Mouse (Mus musculus): ENCODE data around the gene Arrdc3. TPM values are rescaled to one million over a fixed set of nuclear protein-coding genes. Genes with fewer than 3 reads are reported as not detected.

Gene Arrdc3
- 8.1 and 9.1 TPM in 2 replicates for polyA plus RNA-seq (2012; rRNA removed)

GRCm38 (mm10) chr13:80883190-80883589, at the start of gene Arrdc3:
Gene Arrdc3, plus strand, starts transcription at chr13:80883384.
- H3K4me1 ChIP-seq (ENCODE audit: control insufficient read depth, insufficient read depth, insufficient read length, low read length), result peaks cover 2% of the 10 kb centered on the region
- H3K36me3 ChIP-seq (ENCODE audit: control insufficient read depth, insufficient read depth, low read length), result peaks cover 4% of the 10 kb centered on the region; the same call in 1 of the 2 replicates
- under 1% methylated on average over 29 of the region's 31 CpGs for WGBS
- peak within 1 kb of the TSS; percentile 98 for H3K27ac ChIP-seq (ENCODE audit: insufficient read depth, low read depth, low read length)
- TF ChIP-seq POLR2A (IDR thresholded peaks at IDR 0.05; ENCODE audit: low read depth, low read length) (peak; percentile 99), CTCF (IDR thresholded peaks at IDR 0.05; ENCODE audit: extremely low read depth, insufficient read length, insufficient replicate concordance, low read depth, low read length) (no peak)
- H3K27me3 ChIP-seq (ENCODE audit: control insufficient read depth, insufficient read depth, low read length), result no peaks in the 10 kb centered on the region
- peak within 1 kb of the TSS; percentile 63 for H3K4me3 ChIP-seq (ENCODE audit: low read depth, low read length)

GRCm38 (mm10) chr13:80862215-80862614, 21.0 kb upstream of the Arrdc3 start:
- Histone ChIP-seq H3K27ac (ENCODE audit: insufficient read depth, low read depth, low read length) (no peak overlapping the region), H3K36me3 (ENCODE audit: control insufficient read depth, insufficient read depth, low read length) (no peaks in the 10 kb centered on the region), H3K27me3 (ENCODE audit: control insufficient read depth, insufficient read depth, low read length) (no peaks in the 10 kb centered on the region), H3K4me1 (ENCODE audit: control insufficient read depth, insufficient read depth, insufficient read length, low read length) (no peaks in the 10 kb centered on the region), H3K4me3 (ENCODE audit: low read depth, low read length) (no peak overlapping the region)
- 9% methylated on average over 5 of the region's 5 CpGs for WGBS
- TF ChIP-seq CTCF (IDR thresholded peaks at IDR 0.05; ENCODE audit: extremely low read depth, insufficient read length, insufficient replicate concordance, low read depth, low read length), result peak; percentile 82; the same call in 1 of the 2 replicates
- TF ChIP-seq POLR2A (IDR thresholded peaks at IDR 0.05; ENCODE audit: low read depth, low read length), result no peak

GRCm38 (mm10) chr13:80864195-80864594, 19.0 kb upstream of the Arrdc3 start:
- no peak for TF ChIP-seq POLR2A (IDR thresholded peaks at IDR 0.05; ENCODE audit: low read depth, low read length)
- no peak for TF ChIP-seq CTCF (IDR thresholded peaks at IDR 0.05; ENCODE audit: extremely low read depth, insufficient read length, insufficient replicate concordance, low read depth, low read length)
- H3K4me1 ChIP-seq (ENCODE audit: control insufficient read depth, insufficient read depth, insufficient read length, low read length), result no peaks in the 10 kb centered on the region
- 73% methylated on average over 3 of the region's 3 CpGs for WGBS
- H3K4me3 ChIP-seq (ENCODE audit: low read depth, low read length), result no peak overlapping the region
- no peaks in the 10 kb centered on the region for H3K27me3 ChIP-seq (ENCODE audit: control insufficient read depth, insufficient read depth, low read length)
- no peak overlapping the region for H3K27ac ChIP-seq (ENCODE audit: insufficient read depth, low read depth, low read length)
- H3K36me3 ChIP-seq (ENCODE audit: control insufficient read depth, insufficient read depth, low read length), result no peaks in the 10 kb centered on the region

GRCm38 (mm10) chr13:80875126-80875525, 8.1 kb upstream of the Arrdc3 start:
- TF ChIP-seq CTCF (IDR thresholded peaks at IDR 0.05; ENCODE audit: extremely low read depth, insufficient read length, insufficient replicate concordance, low read depth, low read length) (no peak), POLR2A (IDR thresholded peaks at IDR 0.05; ENCODE audit: low read depth, low read length) (no peak)
- Histone ChIP-seq H3K4me3 (ENCODE audit: low read depth, low read length) (no peak overlapping the region), H3K27me3 (ENCODE audit: control insufficient read depth, insufficient read depth, low read length) (no peaks in the 10 kb centered on the region), H3K27ac (ENCODE audit: insufficient read depth, low read depth, low read length) (no peak overlapping the region), H3K4me1 (ENCODE audit: control insufficient read depth, insufficient read depth, insufficient read length, low read length) (no peaks in the 10 kb centered on the region), H3K36me3 (ENCODE audit: control insufficient read depth, insufficient read depth, low read length) (no peaks in the 10 kb centered on the region)
- 89% methylated on average over 5 of the region's 5 CpGs for WGBS

- Histone ChIP-seq H3K27me3 (ENCODE audit: control insufficient read depth, insufficient read depth, low read length) (no peaks in the 10 kb centered on the region), H3K27ac (ENCODE audit: insufficient read depth, low read depth, low read length) (no peak overlapping the region), H3K4me1 (ENCODE audit: control insufficient read depth, insufficient read depth, insufficient read length, low read length) (peaks cover 2% of the 10 kb centered on the region; the same call in 1 of the 2 replicates), H3K36me3 (ENCODE audit: control insufficient read depth, insufficient read depth, low read length) (no peaks in the 10 kb centered on the region), H3K4me3 (ENCODE audit: low read depth, low read length) (no peak overlapping the region)
- no peak for TF ChIP-seq CTCF (IDR thresholded peaks at IDR 0.05; ENCODE audit: extremely low read depth, insufficient read length, insufficient replicate concordance, low read depth, low read length)
- TF ChIP-seq POLR2A (IDR thresholded peaks at IDR 0.05; ENCODE audit: low read depth, low read length), result no peak
- WGBS, result 84% methylated on average over 4 of the region's 4 CpGs
Measured at GRCm38 (mm10) chr13:80880756-80881155, 2.4 kb upstream of the Arrdc3 start.

- Histone ChIP-seq H3K36me3 (ENCODE audit: control insufficient read depth, insufficient read depth, low read length) (no peaks in the 10 kb centered on the region), H3K27ac (ENCODE audit: insufficient read depth, low read depth, low read length) (no peak overlapping the region), H3K4me1 (ENCODE audit: control insufficient read depth, insufficient read depth, insufficient read length, low read length) (peaks cover 2% of the 10 kb centered on the region), H3K4me3 (ENCODE audit: low read depth, low read length) (no peak overlapping the region), H3K27me3 (ENCODE audit: control insufficient read depth, insufficient read depth, low read length) (no peaks in the 10 kb centered on the region)
- WGBS, result 15% methylated on average over 6 of the region's 6 CpGs
- TF ChIP-seq CTCF (IDR thresholded peaks at IDR 0.05; ENCODE audit: extremely low read depth, insufficient read length, insufficient replicate concordance, low read depth, low read length), result no peak
- no peak for TF ChIP-seq POLR2A (IDR thresholded peaks at IDR 0.05; ENCODE audit: low read depth, low read length)
Measured at GRCm38 (mm10) chr13:80881722-80882500, 1.3 kb upstream of the Arrdc3 start.

GRCm38 (mm10) chr13:80882716-80883135, 458 bp upstream of the Arrdc3 start:
- H3K27me3 ChIP-seq (ENCODE audit: control insufficient read depth, insufficient read depth, low read length), result no peaks in the 10 kb centered on the region
- WGBS, result 0% methylated on average over 23 of the region's 23 CpGs
- H3K36me3 ChIP-seq (ENCODE audit: control insufficient read depth, insufficient read depth, low read length), result no peaks in the 10 kb centered on the region
- TF ChIP-seq CTCF (IDR thresholded peaks at IDR 0.05; ENCODE audit: extremely low read depth, insufficient read length, insufficient replicate concordance, low read depth, low read length), result no peak
- peak overlapping the region; percentile 63 for H3K4me3 ChIP-seq (ENCODE audit: low read depth, low read length)
- peaks cover 2% of the 10 kb centered on the region for H3K4me1 ChIP-seq (ENCODE audit: control insufficient read depth, insufficient read depth, insufficient read length, low read length)
- H3K27ac ChIP-seq (ENCODE audit: insufficient read depth, low read depth, low read length), result peak overlapping the region; percentile 94

All from small intestine, adult 2 months (tissue).